Mouse (Mus musculus): Measurements from ENCODE around the gene 3110082I17Rik.
A peak's percentile ranks its signal among the peaks of the same experiment; 100 is the strongest.

Gene 3110082I17Rik

DNA sequence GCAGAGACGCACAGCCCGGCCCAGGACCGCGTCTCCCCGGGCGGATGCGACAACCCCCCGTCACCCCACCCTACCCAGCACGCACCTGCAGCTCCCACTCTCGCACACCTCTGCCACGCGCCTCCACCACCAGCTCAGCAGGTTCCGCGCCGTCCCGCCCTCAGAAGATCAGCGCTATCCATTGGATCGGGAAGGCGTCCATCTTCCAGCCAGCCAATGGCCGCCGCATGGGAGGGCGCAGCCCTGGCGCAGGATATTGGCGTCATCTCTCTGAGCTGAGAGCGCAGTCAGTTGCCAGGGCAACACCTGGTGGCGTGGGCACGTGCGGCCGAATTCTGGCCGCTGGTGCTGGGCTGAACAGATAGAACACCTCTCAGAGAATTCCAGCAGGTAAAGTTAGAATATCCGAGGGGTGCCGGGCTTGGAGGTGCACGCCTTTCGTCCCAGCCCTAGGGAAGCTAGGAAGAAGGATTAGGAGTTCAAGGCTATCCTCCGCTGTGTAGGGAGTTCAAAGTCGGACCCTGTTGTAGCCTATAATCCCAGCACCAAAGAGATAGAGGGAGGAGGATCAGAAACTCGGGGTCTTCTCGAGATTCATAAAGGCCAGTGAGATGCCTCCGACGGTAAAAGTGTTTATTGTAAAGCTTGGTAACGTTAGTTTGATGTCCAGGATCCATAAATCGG is at the start of gene 3110082I17Rik:
TSS of gene 3110082I17Rik (minus strand) at position 144 of the 684 bp plus-strand sequence.
- peak; percentile 96 for DNase-seq (ENCODE audit: low read depth, low spot score)

DNA sequence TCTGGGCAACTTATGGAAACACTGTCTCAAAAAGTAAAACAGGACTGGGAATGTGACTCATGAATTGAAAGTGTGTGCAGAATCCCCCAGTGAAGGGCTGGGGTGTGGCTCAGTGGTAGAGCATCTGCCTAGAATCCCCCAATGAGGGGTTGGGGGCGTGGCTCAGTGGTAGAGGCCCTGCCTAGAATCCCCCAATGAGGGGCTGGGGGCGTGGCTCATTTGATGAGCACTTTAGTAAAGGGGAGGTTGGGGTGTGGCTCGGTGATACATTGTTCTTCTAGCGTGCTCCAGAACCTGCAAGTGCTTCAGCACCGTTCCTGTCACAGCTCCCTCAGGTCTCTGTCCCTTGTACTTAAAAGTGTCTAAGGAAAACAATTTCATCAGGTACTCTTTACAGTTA is 45.9 kb upstream of the 3110082I17Rik start:
- no peak for DNase-seq (ENCODE audit: low read depth, low spot score)

DNA sequence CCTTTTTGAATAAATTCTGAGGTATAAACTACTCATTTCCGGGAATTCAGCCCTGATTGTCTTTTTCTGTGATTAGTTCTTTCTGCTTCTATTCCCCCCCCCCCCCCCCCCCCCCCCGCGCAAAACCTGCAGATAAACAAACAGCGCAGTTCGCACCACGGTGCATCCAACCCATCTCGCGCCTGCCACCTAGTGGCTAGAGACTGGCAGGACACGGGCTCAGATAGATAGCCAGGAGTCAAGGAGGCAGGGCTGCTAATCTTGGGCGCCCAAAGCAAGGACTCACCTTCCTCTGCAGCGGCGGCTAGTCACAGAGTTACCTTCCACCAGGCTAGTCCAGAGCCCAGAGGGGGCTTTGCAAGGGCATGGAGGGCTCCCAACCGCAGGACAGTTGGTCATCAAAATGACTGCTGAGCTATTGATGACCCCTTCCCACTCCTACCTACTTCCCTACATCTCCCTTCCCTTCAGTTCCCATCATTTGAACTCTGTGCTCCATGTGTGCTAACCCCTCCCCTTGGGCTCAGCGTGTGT is 44.8 kb upstream of the 3110082I17Rik start:
- no peak for DNase-seq (ENCODE audit: low read depth, low spot score)

DNA sequence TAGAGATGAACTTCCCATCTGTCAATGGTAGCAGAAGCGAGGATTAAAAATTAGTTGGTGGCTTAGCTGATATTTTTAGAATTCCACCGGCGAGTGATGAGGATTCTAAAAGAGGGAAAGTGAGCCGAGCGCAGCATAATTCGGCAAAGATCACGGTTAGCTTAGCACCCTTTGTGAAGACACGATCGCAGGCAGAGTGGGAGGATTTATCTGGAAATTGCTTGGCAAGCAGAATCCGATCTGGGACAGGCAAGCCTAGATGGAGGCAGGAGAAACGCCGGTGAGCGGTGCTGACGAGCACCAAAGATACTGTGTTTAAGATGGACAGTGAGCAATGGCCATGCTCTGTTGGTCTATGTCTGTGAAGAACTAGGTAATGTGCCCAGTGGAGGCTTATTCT is 42.0 kb upstream of the 3110082I17Rik start:
- peak; percentile 60 for DNase-seq (ENCODE audit: low read depth, low spot score)

DNA sequence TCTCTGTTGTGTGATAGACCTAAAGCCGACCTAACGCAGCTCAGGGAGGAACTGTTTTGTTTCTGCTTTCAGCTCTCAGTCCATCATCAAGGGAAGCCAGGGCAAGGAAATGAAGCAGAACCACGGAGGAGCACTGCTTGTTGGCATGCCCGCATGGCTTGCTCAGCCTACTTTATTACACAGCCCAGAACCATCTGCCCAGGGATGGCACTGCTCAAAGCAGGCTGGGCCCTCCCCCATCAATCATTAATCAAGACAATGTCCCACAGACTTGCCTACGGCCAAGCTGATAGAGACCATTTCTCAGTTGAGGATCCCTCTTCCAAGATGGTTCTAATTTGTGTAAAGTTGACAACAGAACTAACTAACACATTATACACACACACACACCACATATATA is 38.5 kb upstream of the 3110082I17Rik start:
- no peak for DNase-seq (ENCODE audit: low read depth, low spot score)

DNA sequence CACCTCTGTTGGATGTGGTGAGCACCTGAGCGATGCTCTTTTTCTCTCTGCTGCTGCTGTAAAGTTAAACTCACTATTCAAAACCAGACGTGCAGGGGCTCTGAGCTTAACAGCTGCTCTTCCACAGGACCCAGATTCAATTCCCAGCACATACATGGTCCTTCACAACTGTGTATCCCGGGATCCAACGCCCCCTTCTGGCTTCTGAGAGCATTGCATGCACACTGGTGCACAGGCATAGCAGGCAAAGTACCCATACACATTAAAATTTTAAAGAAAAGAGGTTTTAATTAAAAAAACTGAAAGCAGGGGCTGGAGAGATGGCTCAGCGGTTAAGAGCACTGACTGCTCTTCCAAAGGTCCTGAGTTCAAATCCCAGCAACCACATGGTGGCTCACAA is 36.6 kb upstream of the 3110082I17Rik start:
- no peak for DNase-seq (ENCODE audit: low read depth, low spot score)

DNA sequence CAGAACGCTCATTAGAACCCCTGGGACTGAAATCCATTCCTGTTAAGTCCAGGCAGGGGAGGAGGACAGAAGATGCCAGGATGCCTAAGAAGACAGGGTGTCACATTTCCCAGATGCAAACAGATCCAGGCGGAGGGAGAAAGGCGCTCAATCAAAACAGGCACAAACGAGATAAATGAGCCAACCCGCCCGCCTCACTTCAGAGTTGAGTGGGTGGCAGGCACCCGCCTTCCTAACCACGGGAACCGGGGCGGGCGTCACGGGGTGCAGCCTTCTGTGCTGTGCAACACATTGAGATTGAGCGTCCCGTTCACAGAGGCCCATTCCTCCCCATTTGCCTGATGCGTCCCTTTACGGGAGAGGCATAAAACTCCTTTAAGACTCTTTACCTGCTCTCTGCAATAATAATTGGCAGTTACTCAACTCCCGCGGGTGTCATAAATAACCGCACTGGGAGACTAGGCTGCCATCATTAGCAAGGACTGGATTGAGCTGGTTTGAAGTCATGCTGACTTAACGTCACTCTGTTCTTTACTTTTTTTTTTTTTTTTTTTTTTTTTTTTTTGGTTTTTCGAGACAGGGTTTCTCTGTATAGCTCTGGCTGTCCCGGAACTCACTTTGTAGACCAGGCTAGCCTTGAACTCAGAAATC is 34.8 kb upstream of the 3110082I17Rik start:
- peak; percentile 29 for DNase-seq (ENCODE audit: low read depth, low spot score)

DNA sequence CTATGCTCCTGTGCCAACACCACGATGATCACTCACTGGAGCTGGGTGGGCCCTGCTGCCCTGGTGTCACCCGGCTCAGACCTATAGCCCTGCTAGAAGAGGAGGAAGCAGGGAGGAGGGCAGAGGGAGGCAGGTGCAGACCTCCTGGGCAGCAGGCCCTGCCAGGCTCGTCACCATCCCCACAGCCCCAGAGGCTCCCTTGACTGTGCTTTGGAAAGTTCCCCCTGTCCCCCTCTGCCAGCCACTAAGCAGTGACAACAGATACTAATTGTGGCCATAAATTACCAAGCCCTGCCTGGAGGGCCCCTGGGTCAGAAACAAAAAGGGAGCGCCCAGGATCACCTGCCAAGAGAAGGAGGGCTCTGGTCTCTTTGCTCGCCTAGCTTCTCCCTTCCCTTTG is 33.4 kb upstream of the 3110082I17Rik start:
- no peak for DNase-seq (ENCODE audit: low read depth, low spot score)

DNA sequence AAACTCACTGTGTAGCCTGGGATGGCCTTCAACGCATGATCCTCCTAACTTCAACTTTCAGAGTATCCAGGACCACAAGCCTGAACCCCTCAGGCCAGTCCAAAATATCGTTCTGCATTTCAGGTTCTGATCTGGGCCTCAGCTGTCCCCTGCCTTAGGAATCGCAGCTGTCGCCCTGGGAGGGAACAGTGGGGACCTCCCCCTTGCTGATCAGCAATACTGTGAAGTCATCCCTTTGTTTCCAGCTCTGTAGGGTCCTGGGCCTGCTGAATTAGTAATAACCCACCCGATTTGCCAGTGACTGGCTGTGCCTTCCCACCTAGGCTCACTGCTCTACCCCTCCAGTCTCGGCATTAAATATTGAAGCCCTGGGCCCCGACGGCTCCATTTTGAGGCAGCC is 31.0 kb upstream of the 3110082I17Rik start:
- no peak for DNase-seq (ENCODE audit: low read depth, low spot score)

DNA sequence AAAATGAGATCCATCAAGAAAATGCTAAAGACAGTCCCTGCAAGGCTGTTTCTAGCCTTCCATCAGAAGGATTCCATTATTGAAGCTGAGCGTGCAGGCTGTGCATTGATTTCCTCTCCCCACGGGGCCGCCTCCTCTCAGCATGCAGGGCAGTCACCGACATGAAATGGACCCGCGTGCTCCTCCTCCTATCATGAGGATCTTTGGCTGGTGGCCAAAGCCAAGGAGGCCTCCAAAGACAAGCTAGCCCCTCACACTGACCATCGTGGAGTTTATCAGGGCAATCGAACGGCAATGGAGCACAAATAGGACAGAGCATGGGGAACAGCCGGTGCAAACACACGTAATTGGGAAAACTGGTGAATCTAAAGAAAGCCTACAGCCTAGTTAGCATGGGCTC is 29.8 kb upstream of the 3110082I17Rik start:
- no peak for DNase-seq (ENCODE audit: low read depth, low spot score)

DNA sequence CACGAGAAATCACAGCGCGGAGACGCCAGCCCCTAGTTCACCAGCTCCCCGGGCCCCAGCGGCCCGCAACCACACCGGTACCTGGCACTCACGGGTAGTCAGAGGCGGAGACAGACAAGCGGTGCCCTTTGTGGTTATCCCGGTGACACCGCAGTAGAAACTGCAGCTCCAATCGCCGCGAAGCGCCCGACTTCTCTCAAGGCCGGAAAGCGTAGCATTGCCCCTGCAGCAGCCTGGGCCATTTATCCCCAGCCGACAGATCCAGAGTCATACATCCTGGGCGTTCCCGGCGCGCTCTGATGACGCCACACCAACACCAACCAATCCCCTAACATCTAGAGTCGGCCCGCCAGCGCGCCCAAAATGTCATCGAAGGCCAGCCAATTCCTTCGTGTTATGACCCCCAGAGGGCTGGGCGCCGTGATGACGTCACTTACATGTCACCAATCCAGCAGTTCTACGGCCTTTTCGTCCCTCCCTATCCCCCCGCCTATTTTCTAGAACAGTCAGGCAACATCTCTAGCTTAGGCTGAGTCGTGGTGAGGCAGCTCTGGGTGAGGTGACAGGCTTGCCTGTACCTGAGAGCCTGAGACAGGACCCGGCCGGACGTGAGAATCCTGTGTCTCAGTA is 24.0 kb upstream of the 3110082I17Rik start, which contains the start of gene Zfand2a:
TSS of gene Zfand2a (minus strand) at position 365 of the 630 bp plus-strand sequence.
- DNase-seq (ENCODE audit: low read depth, low spot score), result peak; percentile 99

DNA sequence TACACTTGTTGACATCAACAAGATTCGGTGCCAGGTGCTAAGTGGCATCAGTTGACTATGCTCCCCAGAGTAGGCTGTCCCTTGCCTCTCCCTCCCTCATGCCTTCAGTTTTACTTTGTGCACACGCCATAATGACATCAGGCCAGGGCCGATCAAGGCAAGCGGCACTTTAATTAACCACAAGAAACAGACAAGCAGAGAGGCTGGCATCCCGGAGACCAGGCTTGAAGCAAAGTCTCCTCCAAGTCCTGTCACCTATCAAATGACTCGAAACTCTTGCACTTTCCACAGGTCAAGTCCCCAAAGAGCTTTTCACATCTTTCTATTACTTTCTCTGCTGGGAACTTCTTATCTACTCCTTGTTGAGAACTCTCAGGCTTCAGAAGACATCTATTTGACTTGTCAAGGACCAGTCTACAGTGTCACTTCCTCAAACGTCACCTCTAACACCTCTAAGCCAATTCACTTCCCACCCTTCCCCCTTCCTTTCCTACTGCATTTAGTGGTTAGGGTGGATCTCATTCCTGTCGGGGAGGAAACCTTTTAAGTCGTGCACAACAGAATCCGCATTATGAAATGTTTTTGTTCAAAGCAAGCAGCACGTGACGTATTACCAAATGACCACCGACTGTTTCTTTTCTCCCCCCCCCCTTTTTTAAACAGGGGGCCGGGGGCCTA is 23.0 kb upstream of the 3110082I17Rik start:
- DNase-seq (ENCODE audit: low read depth, low spot score), result no peak

DNA sequence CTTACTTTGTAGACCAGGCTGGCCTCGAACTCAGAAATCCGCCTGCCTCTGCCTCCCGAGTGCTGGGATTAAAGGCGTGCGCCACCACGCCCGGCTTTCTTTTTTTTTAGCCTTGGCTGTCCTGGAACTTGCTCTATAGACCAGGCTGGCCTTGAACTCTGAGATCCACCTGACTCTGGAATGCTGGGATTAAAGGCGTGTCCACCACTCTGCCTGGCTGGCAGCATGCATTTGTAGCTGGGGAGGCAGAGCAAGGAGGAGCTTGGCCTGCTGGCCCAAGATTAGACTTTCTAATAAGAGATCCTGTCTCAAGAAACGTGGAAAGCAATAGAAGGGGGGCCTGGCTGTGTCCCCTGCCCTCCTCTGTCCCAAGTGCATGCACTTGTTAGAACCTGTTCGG is 20.1 kb upstream of the 3110082I17Rik start:
- no peak for DNase-seq (ENCODE audit: low read depth, low spot score)

DNA sequence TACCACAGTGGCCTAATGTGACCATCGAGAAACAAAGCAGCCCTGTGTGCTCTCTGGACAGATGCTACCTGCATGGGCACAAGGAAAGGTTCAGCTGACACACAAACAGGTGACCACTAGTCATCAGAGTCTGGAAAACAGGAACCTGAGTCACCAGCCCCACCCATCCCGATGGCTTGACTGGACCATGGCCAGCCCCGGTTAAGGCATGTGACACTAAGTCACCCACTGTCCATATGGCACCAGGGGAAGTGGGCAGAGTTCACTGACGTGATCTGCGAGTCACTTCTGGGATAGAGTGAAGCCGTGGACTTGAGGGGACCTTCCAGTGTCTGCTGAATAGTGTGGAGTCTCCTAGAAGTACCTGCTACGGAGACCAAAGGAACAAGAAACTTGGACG is 18.8 kb upstream of the 3110082I17Rik start:
- no peak for DNase-seq (ENCODE audit: low read depth, low spot score)

DNA sequence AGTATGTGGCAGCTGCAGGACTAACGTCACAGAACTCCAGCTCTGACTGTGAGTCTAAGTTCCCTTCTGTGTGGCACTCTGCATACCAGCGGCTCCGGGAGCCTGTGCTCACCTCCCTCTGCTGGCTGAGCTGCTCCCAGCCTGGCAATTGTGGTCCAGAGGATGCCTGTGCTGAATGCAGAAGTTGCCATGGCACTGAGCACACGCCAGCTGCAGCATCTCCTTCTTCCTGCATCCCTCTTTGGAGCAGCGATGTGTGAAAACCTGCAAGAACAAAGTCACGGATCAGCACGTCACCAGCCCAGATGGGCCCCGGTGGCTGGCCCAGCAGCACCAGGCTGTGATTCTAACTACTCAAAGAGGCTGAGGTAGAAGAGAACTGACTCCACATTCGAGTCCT is 14.4 kb upstream of the 3110082I17Rik start:
- peak; percentile 64 for DNase-seq (ENCODE audit: low read depth, low spot score)

DNA sequence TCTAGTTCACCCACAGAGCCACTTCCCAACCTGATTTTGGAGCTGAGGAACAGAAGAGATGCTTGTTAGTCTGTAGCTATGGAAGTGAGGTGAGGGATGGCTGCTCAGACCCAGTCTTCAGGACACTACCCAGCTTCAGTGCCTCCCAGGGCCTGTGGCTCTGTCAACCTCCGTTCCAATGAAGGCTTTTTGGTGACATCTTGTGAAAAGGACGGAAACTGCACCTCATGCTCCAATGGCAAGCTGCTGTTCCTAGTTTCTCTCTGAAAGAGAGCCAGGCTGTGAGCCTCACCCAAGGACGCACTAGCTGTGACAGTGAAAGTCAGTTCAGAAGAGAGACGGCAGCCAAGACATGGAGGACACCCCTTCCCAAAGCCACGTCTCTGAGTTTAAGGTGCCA is 7.7 kb upstream of the 3110082I17Rik start:
- DNase-seq (ENCODE audit: low read depth, low spot score), result no peak

DNA sequence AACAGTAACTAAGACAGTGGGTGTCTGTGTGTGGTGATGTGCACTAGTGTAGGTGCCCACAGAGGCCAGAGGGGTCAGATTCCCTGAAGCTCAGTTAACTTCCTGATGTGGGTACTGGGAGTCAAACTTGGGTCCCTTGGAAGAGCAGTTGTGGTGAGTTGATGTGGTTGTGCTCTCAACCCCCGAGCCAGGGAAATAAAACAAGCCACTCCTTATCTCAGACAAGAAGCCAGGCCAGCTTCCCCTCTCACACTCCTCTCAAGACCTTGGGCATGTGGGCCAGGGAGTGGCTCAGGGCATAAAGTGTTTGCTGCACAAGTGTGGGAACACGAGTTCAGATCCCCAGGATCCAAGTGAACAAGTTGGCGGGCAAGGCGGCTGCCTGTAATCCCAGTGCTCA is 6.5 kb upstream of the 3110082I17Rik start:
- no peak for DNase-seq (ENCODE audit: low read depth, low spot score)

DNA sequence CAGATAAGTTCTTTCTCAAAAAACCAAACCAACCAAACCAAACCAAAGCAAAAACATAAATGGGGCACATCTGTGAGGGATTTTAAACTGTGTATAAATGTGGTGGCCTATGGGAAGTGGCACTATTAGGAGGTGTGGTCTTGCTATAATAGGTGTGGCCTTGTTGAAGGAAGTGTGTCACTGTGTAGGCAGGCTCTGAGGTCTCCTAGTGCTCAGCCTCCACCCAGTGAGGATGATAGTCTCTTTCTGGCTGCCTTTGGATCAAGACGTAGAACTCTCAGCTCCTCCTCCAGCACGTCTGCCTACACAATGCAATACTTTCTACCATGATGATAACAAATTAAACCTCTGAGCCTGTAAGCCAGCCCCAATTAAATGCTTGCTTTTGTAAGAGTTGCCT is 6.0 kb upstream of the 3110082I17Rik start:
- no peak for DNase-seq (ENCODE audit: low read depth, low spot score)

DNA sequence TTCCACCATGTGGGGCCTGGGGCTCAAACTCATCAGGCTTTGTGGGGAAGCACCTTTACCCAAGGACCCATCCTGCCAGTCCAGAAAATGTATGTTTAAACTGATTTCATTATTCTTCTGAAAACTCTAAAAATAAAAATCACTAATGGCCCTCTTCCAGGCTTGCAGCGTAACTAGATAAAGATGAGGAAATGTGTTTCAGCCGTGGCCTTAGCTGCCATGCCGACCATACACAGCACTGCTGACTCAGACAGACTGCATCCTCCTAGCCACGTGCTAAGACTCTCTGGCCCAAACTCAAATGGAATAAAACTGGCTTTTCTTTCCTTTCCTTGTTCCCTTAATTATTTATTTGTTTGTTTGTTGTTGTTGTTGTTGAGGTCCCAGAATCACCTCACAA is 4.5 kb upstream of the 3110082I17Rik start:
- DNase-seq (ENCODE audit: low read depth, low spot score), result no peak

DNA sequence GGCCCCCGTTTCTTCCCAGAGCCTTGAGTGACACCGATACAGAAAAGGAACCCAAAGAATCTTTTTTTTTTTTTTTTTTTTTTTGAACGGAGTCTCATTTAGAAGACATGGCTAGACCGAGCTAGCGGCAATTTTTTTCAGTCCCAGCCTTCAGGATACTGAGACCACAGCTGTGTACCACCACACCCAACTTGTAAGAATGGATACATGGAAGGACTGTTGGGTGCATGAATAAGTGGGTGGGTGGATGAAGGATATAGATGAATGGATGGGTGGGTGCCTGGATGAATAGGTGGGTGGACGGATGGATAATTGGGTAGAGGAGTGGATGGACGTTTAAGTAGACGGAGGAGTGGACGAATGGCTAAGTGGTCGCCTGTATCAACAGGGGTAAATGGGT is 389 bp downstream of the 3110082I17Rik start:
- no peak for DNase-seq (ENCODE audit: low read depth, low spot score)

DNA sequence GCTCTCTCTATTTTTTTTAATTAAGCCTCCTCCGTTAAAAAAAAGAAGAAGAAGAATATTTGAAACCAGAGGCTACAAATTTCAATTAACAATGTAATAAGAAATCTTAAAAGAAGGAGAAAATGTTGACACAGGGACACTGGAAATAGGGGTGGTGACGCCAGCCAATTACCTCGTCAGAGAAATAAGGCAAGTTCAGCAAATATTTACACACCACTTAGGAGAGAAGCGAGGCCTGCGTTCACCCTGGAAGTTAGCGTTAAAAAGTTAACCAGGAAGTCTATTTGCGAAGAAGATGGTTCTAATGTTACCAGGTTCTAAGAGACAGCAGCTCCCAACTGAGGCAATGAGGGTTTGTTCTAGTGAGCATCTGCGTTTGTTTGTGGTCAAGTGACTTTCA is 3.1 kb downstream of the 3110082I17Rik start:
- DNase-seq (ENCODE audit: low read depth, low spot score), result no peak

DNA sequence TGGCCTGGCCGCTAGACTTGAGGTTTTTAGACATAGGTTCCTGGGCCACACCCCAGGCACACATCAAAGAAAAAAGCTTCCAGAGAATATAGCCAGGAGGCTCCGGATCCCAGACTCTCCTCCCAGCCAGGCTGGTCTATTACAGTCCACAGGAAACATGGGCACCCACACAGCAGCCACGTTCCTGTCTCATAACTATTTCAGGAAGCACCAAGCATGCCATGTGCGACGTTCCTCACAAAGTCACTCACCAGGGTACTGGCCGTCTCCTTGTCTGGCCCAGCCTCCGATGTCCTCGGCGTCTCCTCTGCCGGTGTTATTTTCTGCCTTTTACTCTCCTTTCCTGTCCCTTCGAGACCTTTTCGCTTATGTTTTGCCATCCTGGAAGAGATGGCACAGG is 5.2 kb downstream of the 3110082I17Rik start:
- peak; percentile 72 for DNase-seq (ENCODE audit: low read depth, low spot score)
